Mouse (Mus musculus): ENCODE measurements around the gene Nfat5.

The Nfat5 gene

DNA sequence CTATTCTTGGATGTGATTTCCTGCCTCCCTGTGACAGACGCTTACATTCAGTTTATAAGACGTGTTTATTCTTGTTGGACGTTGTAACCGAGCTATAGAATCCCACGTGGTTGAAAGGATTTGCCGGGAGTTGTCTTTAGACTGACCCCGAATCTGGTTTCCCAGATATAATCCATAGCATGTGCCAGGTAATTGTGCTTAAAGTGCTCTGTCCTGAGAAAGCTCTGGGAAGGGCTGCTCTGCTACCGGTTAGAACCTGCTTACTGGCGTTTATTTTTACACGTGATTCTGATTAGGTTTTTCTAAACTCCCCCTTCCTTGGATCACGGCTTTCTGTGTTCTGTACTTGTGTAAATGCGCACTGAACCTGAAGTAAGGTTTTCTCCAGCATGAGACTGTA is 104.4 kb downstream of the Nfat5 start:
- DNase-seq (ENCODE audit: low spot score in 2 of 2): no peak

DNA sequence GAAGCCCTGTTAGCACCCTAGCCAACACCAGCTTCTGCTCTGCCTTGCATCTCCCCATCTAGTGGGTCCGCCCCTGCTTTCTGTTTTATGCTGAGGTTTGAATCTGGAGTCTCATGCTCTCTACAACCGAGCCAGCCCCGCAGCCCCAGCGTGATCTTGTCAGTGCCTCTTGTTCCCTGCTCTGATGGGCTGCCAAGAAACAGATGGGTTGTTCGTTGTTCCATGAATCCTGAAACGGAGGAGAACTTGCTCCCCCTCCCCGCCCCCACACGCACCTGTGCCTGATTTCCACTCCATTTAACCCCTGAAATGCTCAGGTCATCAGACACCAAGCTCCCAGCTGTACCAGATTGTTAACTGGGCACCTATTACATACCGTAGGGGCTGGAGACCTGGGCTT is 106.2 kb downstream of the Nfat5 start:
- DNase-seq (ENCODE audit: low spot score in 2 of 2): no peak

DNA sequence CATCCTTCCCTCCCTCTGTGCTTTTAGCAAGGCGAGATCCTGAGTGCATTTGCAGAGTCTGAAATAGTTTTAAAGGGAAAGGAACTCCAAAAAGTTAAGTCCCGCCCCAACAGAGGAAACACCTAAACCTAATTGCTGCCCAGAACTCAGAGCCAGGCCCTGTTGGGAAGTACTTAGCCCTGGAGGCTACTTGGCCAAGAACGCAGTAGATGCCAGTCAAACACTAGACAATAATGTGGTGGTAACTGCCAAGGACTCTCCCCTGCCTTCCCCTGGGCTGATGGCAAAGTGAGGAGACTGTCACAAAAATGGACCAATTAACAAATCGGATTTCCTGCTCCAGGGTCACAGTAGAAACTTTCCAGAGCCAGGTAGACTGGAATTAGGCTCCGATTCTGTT is 108.6 kb downstream of the Nfat5 start:
- no peak for DNase-seq (ENCODE audit: low spot score in 2 of 2)

DNA sequence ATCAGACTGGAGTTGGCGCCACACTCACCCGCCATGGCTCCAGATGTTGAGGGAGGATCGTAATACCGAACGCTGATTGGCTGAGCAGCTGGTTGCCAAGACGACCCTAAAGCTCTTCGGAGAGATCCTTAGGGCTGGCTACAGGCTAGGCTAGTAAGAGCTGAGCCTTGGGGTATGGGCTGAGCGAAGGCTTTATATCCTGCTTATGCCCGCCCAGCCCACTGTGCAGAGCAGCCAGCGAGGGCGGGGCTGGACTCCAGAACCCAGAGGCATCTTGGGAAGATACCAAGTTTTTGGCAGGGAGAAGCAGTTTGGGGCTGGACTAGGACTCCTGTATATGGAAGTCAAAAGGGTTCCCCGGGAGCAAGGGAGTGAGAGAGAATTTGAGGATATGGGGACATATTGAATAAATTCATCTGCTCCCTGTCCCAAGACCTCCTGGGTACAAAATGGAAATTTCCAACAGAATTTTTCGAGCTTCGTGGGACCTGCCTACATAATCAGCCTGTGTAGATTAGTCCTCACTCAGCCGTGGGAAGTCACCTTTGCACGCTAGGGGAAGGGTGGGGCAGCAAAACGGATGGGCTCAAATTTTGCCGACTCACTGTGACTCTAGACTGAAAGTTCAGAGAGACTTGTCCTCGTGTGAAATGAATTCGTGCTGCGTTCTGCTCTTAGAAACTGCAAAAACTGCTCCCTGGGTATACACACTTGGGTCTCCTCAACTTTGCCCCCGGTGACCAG is 109.9 kb downstream of the Nfat5 start, which contains the start of gene Nqo1:
Nqo1 (minus strand) TSS at position 169 of the 744 bp plus-strand sequence.
- peak; percentile 40 to 42 for DNase-seq (ENCODE audit: low spot score in 2 of 2)

DNA sequence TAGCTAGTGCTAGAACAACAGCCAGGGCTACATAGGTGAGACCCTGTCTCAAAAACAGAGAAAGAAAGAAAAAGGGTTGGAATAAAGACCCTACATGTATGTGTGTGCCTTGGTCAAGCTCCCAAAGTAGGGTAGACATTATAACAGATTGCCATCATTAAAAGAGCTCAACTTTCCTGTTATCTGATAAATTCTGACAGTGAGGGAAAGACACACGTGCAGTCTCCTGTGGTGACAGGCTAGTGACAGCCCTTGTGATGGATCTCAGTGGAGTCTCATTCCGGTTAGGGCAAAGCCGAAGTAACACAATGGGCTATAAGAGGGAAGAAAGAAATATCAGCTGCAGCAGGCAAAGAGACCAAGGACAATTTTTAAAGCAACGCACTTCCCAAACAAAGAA is 110.8 kb downstream of the Nfat5 start:
- no peak for DNase-seq (ENCODE audit: low spot score in 2 of 2)

DNA sequence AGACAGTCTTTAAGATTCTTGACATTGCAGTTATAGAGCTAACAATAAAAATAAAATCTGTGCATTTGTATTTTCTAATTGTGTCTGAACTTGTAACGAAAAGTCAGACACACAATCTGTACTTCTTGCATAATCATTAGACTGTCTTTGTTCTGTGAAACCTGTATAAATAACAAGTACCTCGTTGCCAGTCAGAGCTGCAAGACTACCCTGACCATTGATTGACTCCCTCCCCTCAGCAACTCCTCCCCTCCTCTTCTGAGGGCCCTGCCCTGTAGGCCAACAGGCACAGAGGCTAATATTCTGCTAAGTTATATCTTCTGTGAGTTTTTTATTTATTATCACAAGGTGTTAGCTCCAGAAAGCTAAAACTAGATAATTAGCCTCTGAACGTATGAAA is 112.7 kb downstream of the Nfat5 start:
- DNase-seq (ENCODE audit: low spot score in 2 of 2): no peak

DNA sequence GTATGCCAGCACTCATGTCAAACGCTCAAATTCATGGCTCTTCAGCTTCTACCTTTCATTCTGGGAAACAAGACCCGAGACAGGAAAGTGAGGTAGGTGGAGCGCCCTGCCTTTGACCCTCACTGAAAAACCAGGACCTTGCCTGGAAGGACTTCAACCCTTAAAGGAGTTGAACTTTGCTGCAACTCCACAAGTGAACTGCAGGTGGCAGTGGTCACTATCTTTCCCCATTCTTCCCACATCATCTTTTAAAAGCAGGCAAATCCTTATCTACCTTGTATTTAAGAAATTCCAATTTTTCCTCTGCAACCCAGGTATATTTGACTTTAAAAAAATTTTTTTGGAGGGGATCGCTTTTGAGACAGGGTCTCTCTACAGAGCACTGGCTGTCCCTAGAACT is 118.1 kb downstream of the Nfat5 start:
- DNase-seq (ENCODE audit: low spot score in 2 of 2): no peak

DNA sequence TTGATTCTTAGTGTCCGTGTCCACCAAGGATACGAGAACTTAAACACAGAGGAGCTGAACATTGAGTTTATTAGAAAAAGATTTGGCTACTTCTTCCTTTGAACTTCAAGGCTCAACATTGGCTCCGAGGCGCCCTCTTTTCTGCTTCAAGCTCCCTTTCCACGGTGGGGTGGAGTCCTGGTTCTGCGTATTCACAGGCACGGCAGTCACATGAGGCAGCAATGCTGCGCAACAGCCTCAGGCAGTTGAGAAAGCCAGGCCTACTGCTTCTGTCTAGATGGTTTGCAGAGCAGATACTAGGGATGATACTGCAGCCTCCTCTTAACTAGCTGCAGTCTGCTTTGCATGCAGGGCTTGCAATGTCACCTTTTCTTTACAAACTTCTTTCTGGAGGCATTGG is 119.3 kb downstream of the Nfat5 start:
- no peak for DNase-seq (ENCODE audit: low spot score in 2 of 2)

DNA sequence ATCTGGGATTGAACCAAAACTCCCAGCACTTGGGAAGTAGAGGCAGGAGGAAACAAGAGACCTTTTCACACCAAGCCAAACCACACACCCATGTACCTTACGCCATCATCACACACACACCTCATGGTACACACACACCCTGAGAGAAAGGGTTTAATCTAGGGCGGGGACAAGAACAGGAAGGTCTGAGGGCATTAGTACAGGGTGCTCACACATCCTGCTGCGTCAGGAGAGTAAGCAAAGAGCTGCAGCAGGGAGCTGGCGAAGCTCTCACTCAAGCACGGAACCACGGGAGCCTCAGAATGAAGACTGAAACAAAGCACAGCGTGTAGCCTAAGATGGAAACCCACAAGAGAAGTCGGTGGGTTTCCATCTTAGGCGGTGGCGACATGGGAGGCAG is 120.6 kb downstream of the Nfat5 start:
- no peak for DNase-seq (ENCODE audit: low spot score in 2 of 2)

DNA sequence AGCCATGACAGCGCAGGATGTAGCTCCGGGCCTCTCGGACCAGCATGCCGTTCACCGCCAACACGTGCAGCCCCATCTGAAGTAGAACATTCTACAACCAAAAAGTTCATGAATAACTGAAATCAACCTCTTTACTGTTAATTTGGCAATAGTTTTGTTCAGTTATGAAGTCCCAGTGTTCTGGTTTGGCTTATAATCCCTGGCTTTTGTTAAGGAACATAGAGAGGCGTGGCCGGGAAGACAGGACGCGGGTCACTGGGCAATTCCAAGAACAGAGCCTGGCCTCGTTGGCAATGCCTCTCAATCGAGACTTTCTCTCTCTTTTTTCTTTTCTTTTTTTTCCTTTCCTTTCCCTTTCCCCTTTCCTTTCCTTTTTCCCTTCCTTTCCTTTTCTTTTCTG is 123.7 kb downstream of the Nfat5 start:
- DNase-seq (ENCODE audit: low spot score in 2 of 2): no peak

DNA sequence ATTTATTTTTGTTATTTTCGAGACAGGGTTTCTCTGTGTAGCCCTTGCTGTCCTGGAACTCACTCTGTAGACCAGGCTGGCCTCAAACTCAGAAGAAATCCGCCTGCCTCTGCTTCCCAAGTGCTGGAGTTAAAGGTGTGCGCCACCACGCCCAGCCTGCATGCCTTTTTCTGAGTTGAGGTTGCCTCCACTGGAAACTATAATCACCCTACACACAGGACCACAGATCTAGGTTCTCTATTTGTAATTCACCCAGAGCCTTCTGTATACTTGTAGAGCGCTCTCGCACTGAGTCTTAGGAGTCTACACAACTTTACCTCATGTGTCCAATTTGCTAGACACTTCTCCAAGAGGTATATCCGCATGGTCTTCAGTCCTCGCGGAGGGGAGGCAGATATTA is 130.9 kb downstream of the Nfat5 start:
- DNase-seq (ENCODE audit: low spot score in 2 of 2): no peak

DNA sequence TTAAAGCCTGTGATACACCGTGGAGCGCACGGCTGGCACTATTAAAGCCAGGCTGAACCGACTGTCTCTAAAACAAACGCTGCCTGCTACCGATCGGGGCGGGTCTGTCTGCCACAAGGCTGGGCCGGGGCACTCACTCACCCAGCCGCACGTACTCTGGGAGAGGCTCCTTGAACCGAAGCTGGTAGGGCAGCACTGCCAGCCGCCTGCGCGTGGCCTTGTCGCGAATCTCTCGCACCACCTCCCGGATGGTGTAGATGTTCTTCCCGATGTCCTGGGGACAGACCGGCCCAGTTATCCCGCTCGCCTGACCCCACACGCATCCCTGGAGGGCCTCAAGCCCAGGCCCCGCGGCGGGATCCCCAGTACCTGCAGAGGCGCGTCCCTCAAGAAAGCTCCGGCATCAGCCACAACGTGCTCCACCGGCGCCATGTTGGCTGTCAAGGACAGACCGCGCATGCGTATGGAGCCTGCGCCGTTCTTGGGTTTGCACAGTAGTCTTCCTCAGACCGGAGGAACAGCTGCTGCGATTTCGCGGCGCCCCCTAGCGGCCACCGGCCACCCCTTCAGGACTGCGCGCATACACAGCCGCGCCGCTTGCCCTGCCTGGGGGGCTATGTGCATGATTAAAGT is 131.4 kb downstream of the Nfat5 start, which contains the start of gene Nob1:
Nob1 (minus strand) TSS at position 455 of the 633 bp plus-strand sequence.
- peak; percentile 91 to 95 for DNase-seq (ENCODE audit: low spot score in 2 of 2)

DNA sequence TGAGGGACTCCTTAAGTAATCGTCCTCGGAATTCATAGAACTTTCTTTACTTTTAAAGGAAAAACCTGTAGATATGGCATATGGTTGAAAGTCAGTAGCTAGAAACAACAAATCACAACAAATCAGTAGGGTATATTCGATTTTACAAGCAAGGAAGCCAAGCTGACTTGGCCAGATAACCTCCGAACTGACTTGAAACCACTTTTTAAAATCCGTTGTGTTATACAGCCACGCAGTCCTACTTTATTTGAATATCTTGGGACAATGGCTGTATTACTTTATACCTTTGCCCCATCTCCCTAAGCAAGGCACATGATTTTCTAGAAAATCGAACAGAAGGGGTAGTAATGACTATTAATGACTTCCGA is 131.9 kb downstream of the Nfat5 start:
- DNase-seq (ENCODE audit: low spot score in 2 of 2): no peak
